ENCODE assay signal across 8 mouse cellular contexts in genomic region chr16:8736032-8736431, GRCm38 (mm10). TPM values are rescaled to one million over a fixed set of nuclear protein-coding genes. Genes with fewer than 3 reads are reported as not detected.
A peak's percentile ranks its signal among the peaks of the same experiment; 100 is the strongest.
DNase-seq lines count a peak whose midpoint lies in the region; ATAC-seq and TF ChIP-seq lines count a peak whose summit lies in the region.

No protein-coding gene starts in this region.

- 34% methylated on average over 8 of the region's 8 CpGs for WGBS in hindbrain, embryonic 10.5 days
- 10% methylated on average over 8 of the region's 8 CpGs for WGBS in lung, embryonic 16.5 days

- no peaks in the 10 kb centered on the region for H3K27me3 ChIP-seq in hindbrain, embryonic 10.5 days (ENCODE audit: insufficient read depth, poor library complexity, severe bottlenecking)
- no peaks in the 10 kb centered on the region for H3K27me3 ChIP-seq in lung, embryonic 16.5 days (ENCODE audit: control insufficient read depth, insufficient read depth, low read depth, low read length)

- TF ChIP-seq CTCF in gastrocnemius, adult 2 months (IDR thresholded peaks at IDR 0.05) = no peak

- peak overlapping the region; percentile 43; the same call in 1 of the 2 replicates for H3K27ac ChIP-seq in gastrocnemius, adult 2 months
- peak overlapping the region; percentile 16; the same call in 1 of the 2 replicates for H3K27ac ChIP-seq in hindbrain, embryonic 10.5 days
- no peak overlapping the region for H3K27ac ChIP-seq in lung, embryonic 16.5 days (ENCODE audit: low read length)

- H3K9me3 ChIP-seq in hindbrain, embryonic 10.5 days = no peaks in the 10 kb centered on the region
- no peaks in the 10 kb centered on the region for H3K9me3 ChIP-seq in lung, embryonic 16.5 days (ENCODE audit: control insufficient read depth, low read length)

- H3K4me2 ChIP-seq in lung, embryonic 16.5 days (ENCODE audit: low read depth, low read length) = peak overlapping the region; percentile 79

- peak overlapping the region; percentile 83 for H3K4me3 ChIP-seq in gastrocnemius, adult 2 months
- H3K4me3 ChIP-seq in hindbrain, embryonic 10.5 days = peak overlapping the region; percentile 96
- peak overlapping the region; percentile 99 for H3K4me3 ChIP-seq in lung, embryonic 16.5 days (ENCODE audit: low read length)

- peak overlapping the region; percentile 94 for H3K9ac ChIP-seq in lung, embryonic 16.5 days (ENCODE audit: low read length)

- H3K36me3 ChIP-seq in hindbrain, embryonic 10.5 days = no peaks in the 10 kb centered on the region; the same call in 1 of the 2 replicates
- H3K36me3 ChIP-seq in lung, embryonic 16.5 days (ENCODE audit: control insufficient read depth, insufficient read depth, low read length) = no peaks in the 10 kb centered on the region

- DNase-seq in gastrocnemius, adult 2 months = no peak
- DNase-seq in gastrocnemius, postnatal 4 days (ENCODE audit: low spot score in 2 of 2) = no peak
- DNase-seq in embryo, embryonic 10.5 days (ENCODE audit: low spot score) = peak; percentile 44
- DNase-seq in hindbrain, embryonic 10.5 days (ENCODE audit: low spot score) = peak; percentile 6
- no peak for DNase-seq in gastrocnemius, adult 18-20 months (ENCODE audit: low spot score)
- DNase-seq in urinary bladder, postnatal 10 days (ENCODE audit: low spot score) = no peak
- DNase-seq in thymus, postnatal 0 days (ENCODE audit: low spot score) = no peak

- intact Hi-C loops in gastrocnemius, adult 2 months (cut with DNase I) = no loop called here

- peaks cover 37% of the 10 kb centered on the region for H3K4me1 ChIP-seq in hindbrain, embryonic 10.5 days (replicated peaks)
- H3K4me1 ChIP-seq in lung, embryonic 16.5 days (replicated peaks; ENCODE audit: control insufficient read depth, insufficient read depth, low read length) = peaks cover 32% of the 10 kb centered on the region

- no peak for ATAC-seq in lung, embryonic 16.5 days (ENCODE audit: low read depth)

RNA-seq across cellular contexts. Expression of gene Gm5767, which starts 55.5 kb away (rescaled TPM):
- not detected for total RNA-seq in gastrocnemius, adult 2 months (2021)
- total RNA-seq in gastrocnemius, postnatal 4 days (2021) = under 1 TPM in 1 of 2 experiments, not detected in 1; 0.49 TPM
- polyA plus RNA-seq in hindbrain, embryonic 10.5 days (2016; fragmentation: Nextera tagmentation; extraction: Ambion mirVana) = not detected in 2 replicates
- not detected in 2 replicates for polyA plus RNA-seq in lung, embryonic 16.5 days (2015; fragmentation: Nextera tagmentation; extraction: Ambion mirVana)
- total RNA-seq in gastrocnemius, adult 18-20 months (2021) = not detected
- polyA plus RNA-seq in thymus, postnatal 0 days (2015; fragmentation: Nextera tagmentation; extraction: Ambion mirVana) = not detected in 2 replicates

RNA-seq across cellular contexts. Expression of gene Usp7, which starts 56.1 kb away (rescaled TPM):
- 10 to 100 TPM; 61.8 to 69.1 TPM for total RNA-seq in gastrocnemius, adult 2 months (2021)
- 10 to 100 TPM; 76.9 to 89.0 TPM for total RNA-seq in gastrocnemius, postnatal 4 days (2021)
- polyA plus RNA-seq in hindbrain, embryonic 10.5 days (2016; fragmentation: Nextera tagmentation; extraction: Ambion mirVana) = 23.3 and 29.8 TPM in 2 replicates
- 23.1 and 24.4 TPM in 2 replicates for polyA plus RNA-seq in lung, embryonic 16.5 days (2015; fragmentation: Nextera tagmentation; extraction: Ambion mirVana)
- 10 to 100 TPM; 56.1 to 62.5 TPM for total RNA-seq in gastrocnemius, adult 18-20 months (2021)
- polyA plus RNA-seq in thymus, postnatal 0 days (2015; fragmentation: Nextera tagmentation; extraction: Ambion mirVana) = 43.0 and 50.3 TPM in 2 replicates

Comparison
In these comparisons a context has a peak if more than half of its experiments do, and no peak if none do; other contexts are left out.
1. DNase-seq: peak in embryo, embryonic 10.5 days (single experiment) and hindbrain, embryonic 10.5 days (single experiment); none in gastrocnemius, adult 2 months (single experiment), gastrocnemius, postnatal 4 days (0 of 2), gastrocnemius, adult 18-20 months (single experiment), urinary bladder, postnatal 10 days (single experiment) and thymus, postnatal 0 days (single experiment).
2. Peak in every context shown above with its lines, with median percentiles within 50 percentile points of each other: H3K4me3 ChIP-seq.